Mouse (Mus musculus): ENCODE data around the gene Tjp1. TPM values are rescaled to one million over a fixed set of nuclear protein-coding genes. Genes with fewer than 3 reads are reported as not detected.

Tjp1 gene
- 7.5 and 15.3 TPM in 2 replicates for polyA plus RNA-seq (2021; fragmentation: Nextera tagmentation)
- long read RNA-seq, experiment 1, partial matches to known transcripts, result 11 of 21 reads
- long read RNA-seq, experiment 1, other reads (novel, unspliced or antisense), result 10 of 21 reads
- long read RNA-seq, experiment 2, partial matches to known transcripts, result 3 of 12 reads
- long read RNA-seq, experiment 2, other reads (novel, unspliced or antisense), result 9 of 12 reads

DNA sequence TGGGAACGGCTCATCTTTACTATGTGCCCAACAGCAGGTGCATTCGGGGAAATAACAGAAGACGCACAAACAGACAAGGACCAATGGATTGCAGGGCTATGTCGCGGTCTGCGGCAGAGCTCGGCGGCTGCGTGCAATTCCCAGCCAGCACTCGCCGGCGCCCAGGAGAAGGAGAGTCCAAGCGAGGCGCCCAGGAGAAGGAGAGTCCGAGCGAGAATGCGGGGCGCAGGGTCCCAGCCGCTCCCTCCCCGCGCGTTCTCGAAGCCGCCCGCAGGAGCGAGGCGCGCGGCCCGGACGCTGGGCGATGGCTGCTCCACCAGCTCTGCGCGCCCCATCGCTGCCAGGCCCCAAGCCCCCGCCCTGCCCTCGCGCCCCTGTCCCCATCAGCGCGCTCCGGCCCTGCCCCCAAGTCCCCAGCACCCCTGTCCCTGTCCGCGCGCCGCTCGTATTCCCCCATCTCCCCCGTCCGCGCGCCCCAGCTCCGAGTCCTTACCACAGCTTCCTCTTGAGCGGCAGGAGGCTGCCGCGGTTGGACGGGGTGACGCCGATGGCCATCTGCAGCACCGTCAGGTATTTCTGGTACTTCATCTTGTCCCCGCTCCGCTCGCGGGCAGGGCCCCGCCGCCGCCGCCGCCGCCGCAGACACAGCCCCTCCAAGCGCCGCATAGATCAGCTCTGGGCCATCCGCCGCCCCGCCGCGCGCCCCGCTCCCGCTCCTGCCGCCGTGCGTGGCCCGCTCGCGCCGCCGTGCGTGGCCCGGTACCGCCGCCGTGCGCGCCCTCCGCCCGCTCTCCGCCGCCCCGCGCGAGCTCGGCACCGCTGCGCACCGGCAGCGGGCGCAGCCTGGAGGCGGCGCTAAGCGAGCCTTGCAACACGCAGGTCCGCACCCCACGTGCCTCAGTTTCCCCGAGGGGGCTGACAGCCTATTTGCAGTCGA is at the start of gene Tjp1:
TSS of gene Tjp1 (minus strand) at position 711 of the 937 bp plus-strand sequence.

Other genes starting within 250 kb of the Tjp1 start
- 8.4 and 17.1 TPM in 2 replicates for gene Tarsl2, start 117.1 kb upstream of the Tjp1 start, polyA plus RNA-seq (2021; fragmentation: Nextera tagmentation)
- 125 and 157 TPM in 2 replicates for gene Tm2d3, start 163.4 kb upstream of the Tjp1 start, polyA plus RNA-seq (2021; fragmentation: Nextera tagmentation)

Data from left cerebral cortex, adult 6 months (tissue).